Mouse (Mus musculus) MEL (cell line): ENCODE measurements around the gene Pdcd4. TPM values are rescaled to one million over a fixed set of nuclear protein-coding genes. Genes with fewer than 3 reads are reported as not detected.

Experiments used
- DNase-seq: peaks from one replicate; pipeline ENCODE4 v3.0.0; 2011; ENCODE audit warnings: low read depth, low spot score
- H3K27ac ChIP-seq: 2 replicates; pipeline ENCODE4 v1.5.1; 2012; ENCODE audit warnings: low read depth, mild to moderate bottlenecking, control low read depth, low read length, moderate library complexity; ENCODE audit not compliant: control insufficient read depth
- H3K27me3 ChIP-seq, 2 experiments: fragments of 150-350 bp in 1 of 2; sonication (generic) in 1 of 2; 2 replicates each; pipeline ENCODE4 v1.6.1; 2012; ENCODE audit warnings: low read length in 2 of 2, mild to moderate bottlenecking in 2 of 2, improper control_type of control experiment in 1 of 2, moderate library complexity in 1 of 2; ENCODE audit not compliant: insufficient read depth in 2 of 2, control insufficient read depth in 1 of 2
- H3K36me3 ChIP-seq, 2 experiments: 2 replicates each; pipeline ENCODE4 v1.6.1; 2012 to 2014; ENCODE audit warnings: low read length in 2 of 2, improper control_type of control experiment in 1 of 2, inconsistent platforms in 1 of 2, mild to moderate bottlenecking in 1 of 2; ENCODE audit not compliant: insufficient read depth in 2 of 2, control insufficient read depth in 1 of 2
- H3K4me1 ChIP-seq, 2 experiments: fragments of 150-350 bp in 1 of 2; sonication (generic) in 1 of 2; 2 replicates each; pipeline ENCODE4 v1.6.1; 2012; ENCODE audit warnings: low read length in 2 of 2, improper control_type of control experiment in 1 of 2, mild to moderate bottlenecking in 1 of 2; ENCODE audit not compliant: insufficient read depth in 2 of 2, control insufficient read depth in 1 of 2
- H3K4me3 ChIP-seq, 2 experiments: fragments of 150-350 bp in 1 of 2; sonication (generic) in 1 of 2; 2 replicates each; pipeline ENCODE4 v1.5.1; 2012; ENCODE audit warnings: low read depth in 2 of 2, low read length in 2 of 2, mild to moderate bottlenecking in 2 of 2, moderate library complexity in 2 of 2, control low read depth in 1 of 2, improper control_type of control experiment in 1 of 2; ENCODE audit not compliant: control insufficient read depth in 1 of 2, insufficient read depth in 1 of 2
- H3K79me2 ChIP-seq: 2 replicates; pipeline ENCODE4 v1.6.1; 2012; ENCODE audit warnings: mild to moderate bottlenecking, low read length, moderate library complexity; ENCODE audit not compliant: control insufficient read depth, poor library complexity, insufficient read depth
- H3K9ac ChIP-seq: 2 replicates; pipeline ENCODE4 v1.6.1; 2012; ENCODE audit warnings: low read depth, mild to moderate bottlenecking, control low read depth, low read length, moderate library complexity; ENCODE audit not compliant: control insufficient read depth, poor library complexity, severe bottlenecking
- H3K9me3 ChIP-seq: fragments of 150-350 bp; sonication (generic); replicated peaks from 2 replicates; pipeline ENCODE4 v1.6.1; 2012; ENCODE audit warnings: mild to moderate bottlenecking, low read length, improper control_type of control experiment, moderate library complexity; ENCODE audit not compliant: insufficient read depth
- BHLHE40 ChIP-seq: IDR thresholded peaks from 2 replicates; pipeline ENCODE4 v1.6.1; 2012; ENCODE audit warnings: low read depth, mild to moderate bottlenecking, inconsistent platforms, low read length, improper control_type of control experiment, borderline replicate concordance
- CHD1 ChIP-seq: IDR thresholded peaks from 2 replicates; pipeline ENCODE4 v1.6.1; 2012; ENCODE audit warnings: low read depth, mild to moderate bottlenecking, inconsistent platforms, low read length, improper control_type of control experiment
- CHD2 ChIP-seq: IDR thresholded peaks from 2 replicates; pipeline ENCODE4 v1.6.1; 2011; ENCODE audit warnings: low read length, improper control_type of control experiment
- CTCF ChIP-seq, 3 experiments: IDR thresholded peaks in 2 of 3; conservative IDR thresholded peaks in 1 of 3; 2 replicates each; pipeline ENCODE4 v1.5.1; 2011 to 2012; ENCODE audit warnings: low read length in 3 of 3, low read depth in 2 of 3, mild to moderate bottlenecking in 2 of 3, improper control_type of control experiment in 1 of 3, inconsistent platforms in 1 of 3, mixed read lengths in 1 of 3, moderate library complexity in 1 of 3; ENCODE audit not compliant: control insufficient read depth in 1 of 3, insufficient read depth in 1 of 3, poor library complexity in 1 of 3, severe bottlenecking in 1 of 3
- E2F4 ChIP-seq: IDR thresholded peaks from 2 replicates; pipeline ENCODE4 v1.6.1; 2011; ENCODE audit warnings: low read depth, low read length, improper control_type of control experiment, borderline replicate concordance
- ELF1 ChIP-seq: IDR thresholded peaks from 2 replicates; pipeline ENCODE4 v1.6.1; 2014; ENCODE audit warnings: low read depth, mild to moderate bottlenecking, inconsistent platforms, low read length, improper control_type of control experiment, moderate library complexity
- EP300 ChIP-seq, 2 experiments: IDR thresholded peaks; 2 replicates each; pipeline ENCODE4 v1.6.1; 2011; ENCODE audit warnings: improper control_type of control experiment in 2 of 2, low read length in 2 of 2, low read depth in 1 of 2, mild to moderate bottlenecking in 1 of 2
- ETS1 ChIP-seq: IDR thresholded peaks from 2 replicates; pipeline ENCODE4 v1.6.1; 2012; ENCODE audit warnings: low read depth, mild to moderate bottlenecking, inconsistent platforms, low read length, improper control_type of control experiment, moderate library complexity
- GABPA ChIP-seq: IDR thresholded peaks from 2 replicates; pipeline ENCODE4 v1.6.1; 2012; ENCODE audit warnings: low read depth, mild to moderate bottlenecking, inconsistent platforms, low read length, improper control_type of control experiment, moderate library complexity
- GATA1 ChIP-seq: IDR thresholded peaks from 2 replicates; pipeline ENCODE4 v1.6.1; 2011; ENCODE audit warnings: low read depth, low read length, improper control_type of control experiment
- HCFC1 ChIP-seq: IDR thresholded peaks from 2 replicates; pipeline ENCODE4 v1.6.1; 2012; ENCODE audit warnings: low read depth, mild to moderate bottlenecking, inconsistent platforms, low read length, improper control_type of control experiment, moderate library complexity
- JUND ChIP-seq: IDR thresholded peaks from 2 replicates; pipeline ENCODE4 v1.6.1; 2011; ENCODE audit warnings: low read depth, mild to moderate bottlenecking, improper control_type of control experiment, low read length
- KAT2A ChIP-seq: conservative IDR thresholded peaks from 2 replicates; pipeline ENCODE4 v1.6.1; 2012; ENCODE audit warnings: low read depth, low read length, improper control_type of control experiment, inconsistent platforms
- MAFK ChIP-seq: IDR thresholded peaks from 2 replicates; pipeline ENCODE4 v1.6.1; 2011; ENCODE audit warnings: low read depth, mild to moderate bottlenecking, low read length, improper control_type of control experiment, borderline replicate concordance
- MAZ ChIP-seq: IDR thresholded peaks from 2 replicates; pipeline ENCODE4 v1.6.1; 2012; ENCODE audit warnings: low read depth, mild to moderate bottlenecking, inconsistent platforms, low read length, improper control_type of control experiment
- MEF2A ChIP-seq: IDR thresholded peaks from 2 replicates; pipeline ENCODE4 v1.6.1; 2014; ENCODE audit warnings: low read depth, mild to moderate bottlenecking, inconsistent platforms, low read length, improper control_type of control experiment; ENCODE audit not compliant: poor library complexity, insufficient replicate concordance, severe bottlenecking; ENCODE audit errors: extremely low read depth
- MXI1 ChIP-seq: IDR thresholded peaks from 2 replicates; pipeline ENCODE4 v1.6.1; 2011; ENCODE audit warnings: mild to moderate bottlenecking, low read depth, low read length, improper control_type of control experiment
- MYB ChIP-seq: IDR thresholded peaks from 2 replicates; pipeline ENCODE4 v1.6.1; 2011; ENCODE audit warnings: mild to moderate bottlenecking, low read depth, low read length, improper control_type of control experiment
- MYC ChIP-seq: IDR thresholded peaks from 2 replicates; pipeline ENCODE4 v1.6.1; 2011; ENCODE audit warnings: low read depth, mild to moderate bottlenecking, low read length, improper control_type of control experiment, moderate library complexity
- NELFE ChIP-seq: IDR thresholded peaks from 2 replicates; pipeline ENCODE4 v1.6.1; 2011; ENCODE audit warnings: low read depth, low read length, improper control_type of control experiment
- NRF1 ChIP-seq: IDR thresholded peaks from 2 replicates; pipeline ENCODE4 v1.6.1; 2014; ENCODE audit warnings: low read depth, mild to moderate bottlenecking, inconsistent platforms, low read length, improper control_type of control experiment, moderate library complexity; ENCODE audit not compliant: poor library complexity, insufficient read depth, severe bottlenecking
- POLR2A ChIP-seq, 2 experiments: IDR thresholded peaks; 2 replicates each; pipeline ENCODE4 v1.6.1; 2011 to 2012; ENCODE audit warnings: low read length in 2 of 2, mild to moderate bottlenecking in 2 of 2, control low read depth in 1 of 2, improper control_type of control experiment in 1 of 2, low read depth in 1 of 2, moderate library complexity in 1 of 2; ENCODE audit not compliant: control insufficient read depth in 1 of 2, insufficient read depth in 1 of 2, poor library complexity in 1 of 2
- POLR2AphosphoS2 ChIP-seq: IDR thresholded peaks from 2 replicates; pipeline ENCODE4 v1.6.1; 2011; ENCODE audit warnings: low read length, improper control_type of control experiment
- POLR2AphosphoS5 ChIP-seq: IDR thresholded peaks from 2 replicates; pipeline ENCODE4 v1.6.1; 2012; ENCODE audit warnings: low read depth, borderline replicate concordance, mild to moderate bottlenecking, inconsistent platforms, low read length, moderate library complexity, mixed read lengths
- RAD21 ChIP-seq: IDR thresholded peaks from 2 replicates; pipeline ENCODE4 v1.6.1; 2011; ENCODE audit warnings: mild to moderate bottlenecking, low read depth, low read length, improper control_type of control experiment
- RCOR1 ChIP-seq: IDR thresholded peaks from 2 replicates; pipeline ENCODE4 v1.6.1; 2012; ENCODE audit warnings: low read depth, mild to moderate bottlenecking, inconsistent platforms, low read length, improper control_type of control experiment
- SIN3A ChIP-seq: IDR thresholded peaks from 2 replicates; pipeline ENCODE4 v1.6.1; 2012; ENCODE audit warnings: low read length, improper control_type of control experiment, inconsistent platforms
- SMC3 ChIP-seq: IDR thresholded peaks from 2 replicates; pipeline ENCODE4 v1.6.1; 2011; ENCODE audit warnings: low read depth, low read length, improper control_type of control experiment
- TAL1 ChIP-seq: IDR thresholded peaks from 2 replicates; pipeline ENCODE4 v1.6.1; 2012; ENCODE audit warnings: mild to moderate bottlenecking, inconsistent platforms, low read length, moderate library complexity, mixed read lengths
- TBP ChIP-seq: IDR thresholded peaks from 2 replicates; pipeline ENCODE4 v1.8.0; 2011; ENCODE audit warnings: low read depth, low read length, improper control_type of control experiment
- TCF12 ChIP-seq: IDR thresholded peaks from 2 replicates; pipeline ENCODE4 v1.6.1; 2014; ENCODE audit warnings: low read depth, mild to moderate bottlenecking, inconsistent platforms, low read length, improper control_type of control experiment, moderate library complexity
- UBTF ChIP-seq: IDR thresholded peaks from 2 replicates; pipeline ENCODE4 v1.6.1; 2012; ENCODE audit warnings: low read depth, mild to moderate bottlenecking, inconsistent platforms, low read length, improper control_type of control experiment, moderate library complexity, borderline replicate concordance; ENCODE audit not compliant: insufficient read depth
- USF2 ChIP-seq, 2 experiments: IDR thresholded peaks; 2 replicates each; pipeline ENCODE4 v1.6.1; 2011 to 2012; ENCODE audit warnings: improper control_type of control experiment in 2 of 2, low read length in 2 of 2, borderline replicate concordance in 1 of 2, inconsistent platforms in 1 of 2, low read depth in 1 of 2, mild to moderate bottlenecking in 1 of 2; ENCODE audit not compliant: insufficient read depth in 1 of 2
- ZC3H11A ChIP-seq: IDR thresholded peaks from 2 replicates; pipeline ENCODE4 v1.6.1; 2012; ENCODE audit warnings: low read depth, mild to moderate bottlenecking, inconsistent platforms, low read length, improper control_type of control experiment
- ZKSCAN1 ChIP-seq: IDR thresholded peaks from 2 replicates; pipeline ENCODE4 v1.6.1; 2012; ENCODE audit warnings: low read depth, mild to moderate bottlenecking, inconsistent platforms, low read length, improper control_type of control experiment, moderate library complexity
- ZMIZ1 ChIP-seq: IDR thresholded peaks from 2 replicates; pipeline ENCODE4 v1.6.1; 2012; ENCODE audit warnings: low read depth, mild to moderate bottlenecking, inconsistent platforms, low read length, improper control_type of control experiment, moderate library complexity
- ZNF384 ChIP-seq: IDR thresholded peaks from 2 replicates; pipeline ENCODE4 v1.6.1; 2012; ENCODE audit warnings: low read depth, mild to moderate bottlenecking, inconsistent platforms, low read length, improper control_type of control experiment
- polyA plus RNA-seq, 2 experiments: library from polyadenylated mRNA; stranded (reverse) in 1 of 2; unstranded in 1 of 2; fragments of >175 nt in 1 of 2; fragments of >200 nt in 1 of 2; gene quantifications; 2 replicates each; pipeline versions ENCODE4 v1.2.1 to v1.2.4; 2012; ENCODE audit warnings: low replicate concordance in 2 of 2, low read depth in 1 of 2; ENCODE audit not compliant: insufficient read length in 2 of 2, insufficient read depth in 1 of 2, missing spikeins in 1 of 2
- total RNA-seq: library from RNA; depleted of rRNA; stranded (reverse); fragments of 300-350 nt; gene quantifications from 2 replicates; pipeline ENCODE4 v1.2.3, GENCODE M21; 2012

Gene Pdcd4
- total and polyA plus RNA-seq, 3 experiments = 30.0 to 37.6 TPM; not detected in 1

DNA sequence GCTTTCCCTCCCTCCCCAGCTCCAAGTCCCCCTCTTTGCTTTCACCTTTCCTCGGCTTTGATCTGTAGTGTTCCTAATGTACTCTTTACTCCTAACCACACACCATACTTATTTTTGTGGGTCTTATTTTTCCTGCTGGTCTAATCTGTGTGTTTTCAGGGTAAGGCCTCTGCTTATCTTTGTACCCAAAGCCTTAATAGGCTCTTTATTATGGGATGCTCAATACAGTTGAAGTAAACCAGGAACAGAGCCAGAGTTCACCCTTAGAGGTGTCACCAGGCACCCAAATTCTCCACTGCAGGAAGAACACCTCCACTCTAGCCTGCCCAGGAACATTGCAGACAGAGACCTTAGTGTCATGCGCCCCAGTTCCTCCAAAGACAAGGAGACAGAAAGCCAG, 462 bp upstream of the Pdcd4 start:
- Histone ChIP-seq H3K4me3 (peak overlapping the region; percentile 11 to 12), H3K27ac (peak overlapping the region; percentile 82), H3K79me2 (no peaks in the 10 kb centered on the region), H3K9me3 (no peaks in the 10 kb centered on the region), H3K36me3 (peaks cover 0 to 75% of the 10 kb centered on the region in 2 experiments; a peak in 2 of 4 replicates), H3K27me3 (no peaks in the 10 kb centered on the region), H3K9ac (peak overlapping the region; percentile 49), H3K4me1 (peaks cover 55 to 74% of the 10 kb centered on the region in 2 experiments)
- peak; percentile 84 for DNase-seq
- no peak for TF ChIP-seq UBTF
- TF ChIP-seq GABPA = no peak
- peak; percentile 54 for TF ChIP-seq MAFK
- 0 out of 2 replicates have a peak, but pooled peaks have one; percentile 32 for TF ChIP-seq KAT2A
- TF ChIP-seq MAZ = peak; percentile 80; the same call in 1 of the 2 replicates
- no peak for TF ChIP-seq USF2 (IDR thresholded peaks at IDR 0.05; ENCODE audit: borderline replicate concordance in 1 of 2, insufficient read depth in 1 of 2, low read depth in 1 of 2, low read length in 2 of 2)
- TF ChIP-seq RAD21 = no peak
- TF ChIP-seq CHD1 = no peak
- TF ChIP-seq EP300 (IDR thresholded peaks at IDR 0.05; ENCODE audit: low read depth in 1 of 2, low read length in 2 of 2) = peak; percentile 97
- TF ChIP-seq TAL1 = peak; percentile 96
- TF ChIP-seq POLR2A (IDR thresholded peaks at IDR 0.05; ENCODE audit: control insufficient read depth in 1 of 2, insufficient read depth in 1 of 2, low read depth in 1 of 2, low read length in 2 of 2, poor library complexity in 1 of 2) = no peak
- TF ChIP-seq E2F4 = no peak
- TF ChIP-seq POLR2AphosphoS2 = no peak
- TF ChIP-seq NELFE = no peak; the same call in 1 of the 2 replicates
- peak; percentile 63 for TF ChIP-seq ELF1
- no peak for TF ChIP-seq CTCF (IDR thresholded peaks at IDR 0.05 in 2 of 3, conservative IDR thresholded peaks at IDR 0.05 in 1 of 3; ENCODE audit: control insufficient read depth in 1 of 3, insufficient read depth in 1 of 3, low read depth in 2 of 3, low read length in 3 of 3, poor library complexity in 1 of 3, severe bottlenecking in 1 of 3)
- peak; percentile 67; the same call in 1 of the 2 replicates for TF ChIP-seq ZNF384
- TF ChIP-seq ZMIZ1 = peak; percentile 68; the same call in 1 of the 2 replicates
- TF ChIP-seq ZKSCAN1 = no peak
- peak; percentile 91 for TF ChIP-seq RCOR1
- no peak for TF ChIP-seq CHD2
- TF ChIP-seq HCFC1 = peak; percentile 68
- TF ChIP-seq MYB = peak; percentile 31; the same call in 1 of the 2 replicates
- TF ChIP-seq SIN3A = peak; percentile 76
- peak; percentile 97 for TF ChIP-seq ETS1
- TF ChIP-seq POLR2AphosphoS5 = no peak
- TF ChIP-seq MYC = 0 out of 2 replicates have a peak, but pooled peaks have one; percentile 71
- TF ChIP-seq MEF2A = peak; percentile 59; the same call in 1 of the 2 replicates
- TF ChIP-seq JUND = no peak
- TF ChIP-seq MXI1 = no peak
- peak; percentile 55; the same call in 1 of the 2 replicates for TF ChIP-seq BHLHE40
- TF ChIP-seq TBP = no peak
- peak; percentile 98 for TF ChIP-seq GATA1
- 0 out of 2 replicates have a peak, but pooled peaks have one; percentile 4 for TF ChIP-seq ZC3H11A
- TF ChIP-seq TCF12 = peak; percentile 98
- TF ChIP-seq NRF1 = no peak
- TF ChIP-seq SMC3 = no peak
